Mouse (Mus musculus): ENCODE data around the gene Nfasc.

DNA sequence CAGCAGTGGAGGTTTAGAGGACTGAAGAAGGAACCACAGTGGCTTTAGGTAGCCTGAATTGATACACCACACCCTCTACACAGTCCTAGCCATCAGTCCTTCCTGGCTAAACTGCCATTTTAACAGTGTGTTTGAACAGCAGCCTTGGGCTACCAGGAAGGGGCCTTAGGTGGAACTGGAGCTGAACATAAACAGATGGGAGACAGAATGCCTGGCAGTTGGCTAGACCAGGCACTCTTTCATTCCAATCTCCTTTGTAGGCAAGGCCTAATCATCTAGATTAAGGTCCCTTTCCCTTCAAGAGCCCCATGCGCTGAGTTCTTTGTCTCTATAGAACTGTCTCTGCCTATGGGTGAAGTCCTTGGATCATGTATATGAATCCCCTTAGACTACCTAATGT is 170.0 kb downstream of the Nfasc start:
- TF ChIP-seq CTCF (IDR thresholded peaks at IDR 0.05): no peak
- no peak for TF ChIP-seq EP300 (IDR thresholded peaks at IDR 0.05)
